Mouse (Mus musculus) cortical plate, adult 2 months (tissue): Measurements from ENCODE around the gene Pdcd1lg2.

ENCODE experiments used
- CTCF ChIP-seq: fragments of 200-500 bp; IDR thresholded peaks from 2 replicates; pipeline ENCODE4 v1.5.1; 2011; ENCODE audit warnings: mild to moderate bottlenecking, control low read depth, low read length; ENCODE audit not compliant: insufficient read depth; ENCODE audit errors: extremely low read depth
- POLR2A ChIP-seq: fragments of 200-500 bp; IDR thresholded peaks from 2 replicates; pipeline ENCODE4 v1.6.1; 2011; ENCODE audit warnings: mild to moderate bottlenecking, low read length, control low read depth; ENCODE audit not compliant: insufficient read depth; ENCODE audit errors: extremely low read depth

GRCm38 (mm10) chr19:29422013-29422645 lies 11.4 kb downstream of the Pdcd1lg2 start:
- no peak for TF ChIP-seq CTCF
- no peak for TF ChIP-seq POLR2A
